Mouse (Mus musculus): ENCODE results near the gene Cd81. TPM values are rescaled to one million over a fixed set of nuclear protein-coding genes. Genes with fewer than 3 reads are reported as not detected.

Cd81 gene
- total and polyA plus RNA-seq, 2 experiments from 2014 or later, result 511 to 542 TPM

DNA sequence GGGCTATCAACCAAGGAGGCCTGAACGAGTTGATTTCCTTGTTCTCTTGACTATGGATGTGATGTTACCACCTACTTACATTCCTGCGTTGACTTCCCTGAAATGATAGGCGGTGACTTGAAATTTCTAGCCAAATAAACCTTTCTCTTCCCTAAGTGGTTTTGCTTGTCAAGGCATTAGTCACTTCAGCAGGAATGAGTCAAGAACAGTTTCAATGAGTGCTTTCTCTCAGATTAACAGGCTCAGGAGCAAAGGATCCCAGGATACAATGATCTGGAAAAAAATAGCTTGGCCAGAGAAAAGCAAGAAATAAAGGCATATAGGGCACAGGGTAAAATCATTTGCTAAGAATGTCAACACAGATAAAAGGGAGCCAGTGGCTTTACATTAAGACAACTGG, 27.0 kb upstream of the Cd81 start:
- H3K27ac ChIP-seq (ENCODE audit: low read depth, low read length), result no peak overlapping the region
- 93% methylated on average over 3 of the region's 3 CpGs for WGBS

DNA sequence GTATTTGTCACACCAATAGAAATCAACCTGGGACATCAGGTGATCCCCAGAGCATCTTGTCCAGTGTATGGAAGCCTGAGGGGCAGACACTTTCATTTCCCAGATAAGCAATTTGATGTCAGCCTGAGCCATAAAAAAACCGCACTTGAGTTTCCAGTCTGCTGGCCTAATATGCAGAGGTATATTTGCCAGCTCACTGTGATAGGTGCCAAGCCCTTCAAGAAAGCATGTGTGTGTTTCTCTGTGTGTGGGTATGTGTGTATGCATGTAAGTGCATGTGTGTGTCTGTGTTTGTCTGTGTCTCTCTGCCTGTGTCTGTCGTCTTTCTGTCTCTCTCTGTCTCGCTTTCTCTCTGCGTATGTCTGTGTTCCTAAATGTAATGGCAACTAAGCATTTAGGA, 25.3 kb upstream of the Cd81 start:
- no peaks in the 10 kb centered on the region for H3K9me3 ChIP-seq (ENCODE audit: low read length)
- no peak overlapping the region for H3K9ac ChIP-seq (replicated peaks; ENCODE audit: low read length, poor library complexity, severe bottlenecking)
- H3K27me3 ChIP-seq (ENCODE audit: insufficient read depth, low read length), result no peaks in the 10 kb centered on the region
- no peak overlapping the region for H3K4me2 ChIP-seq (ENCODE audit: low read depth, low read length, poor library complexity, severe bottlenecking)
- WGBS, result 96% methylated on average over 4 of the region's 4 CpGs
- TF ChIP-seq CTCF (IDR thresholded peaks at IDR 0.05), result no peak
- H3K27ac ChIP-seq (ENCODE audit: low read depth, low read length), result no peak overlapping the region
- no peak overlapping the region for H3K4me3 ChIP-seq (ENCODE audit: low read depth, low read length)
- no peaks in the 10 kb centered on the region for H3K4me1 ChIP-seq (ENCODE audit: insufficient read depth, low read length)
- ATAC-seq (ENCODE audit: low FRiP score) (no peak), DNase-seq (ENCODE audit: low spot score) (no peak)
- peaks cover 28% of the 10 kb centered on the region; the same call in 1 of the 2 replicates for H3K36me3 ChIP-seq (ENCODE audit: insufficient read depth, low read length)

More for the DNA sequence above, 27.0 kb upstream of the Cd81 start:
- Histone ChIP-seq H3K36me3 (ENCODE audit: insufficient read depth, low read length) (peaks cover 22% of the 10 kb centered on the region; the same call in 1 of the 2 replicates), H3K4me1 (ENCODE audit: insufficient read depth, low read length) (no peaks in the 10 kb centered on the region), H3K9me3 (ENCODE audit: low read length) (no peaks in the 10 kb centered on the region), H3K9ac (replicated peaks; ENCODE audit: low read length, poor library complexity, severe bottlenecking) (no peak overlapping the region), H3K4me2 (ENCODE audit: low read depth, low read length, poor library complexity, severe bottlenecking) (no peak overlapping the region), H3K27me3 (ENCODE audit: insufficient read depth, low read length) (no peaks in the 10 kb centered on the region), H3K4me3 (ENCODE audit: low read depth, low read length) (no peak overlapping the region)
- TF ChIP-seq CTCF (IDR thresholded peaks at IDR 0.05), result no peak
- DNase-seq (ENCODE audit: low spot score) (no peak), ATAC-seq (ENCODE audit: low FRiP score) (no peak)

DNA sequence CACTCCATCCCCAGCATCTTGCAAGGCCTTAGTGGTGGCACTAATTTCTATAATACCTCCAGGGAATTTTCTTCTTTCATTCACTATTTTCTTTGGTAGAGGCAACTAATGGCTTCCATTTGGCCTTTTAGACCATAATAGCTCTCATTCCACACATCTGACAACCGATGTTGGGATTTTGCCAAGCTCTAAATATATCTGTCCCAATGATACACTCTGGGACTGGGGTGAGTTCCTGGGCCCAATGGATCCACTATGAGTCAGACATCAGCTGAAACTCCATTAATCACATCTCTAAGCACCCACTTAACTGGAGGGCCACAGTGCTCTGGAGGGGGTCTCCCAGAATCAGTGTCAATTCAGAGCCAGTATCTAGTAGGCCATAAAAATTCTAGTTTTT, 20.7 kb upstream of the Cd81 start:
- WGBS, result 85% methylated on average over 1 of the region's 1 CpGs
- Histone ChIP-seq H3K4me3 (ENCODE audit: low read depth, low read length) (no peak overlapping the region), H3K9me3 (ENCODE audit: low read length) (no peaks in the 10 kb centered on the region), H3K27ac (ENCODE audit: low read depth, low read length) (no peak overlapping the region), H3K27me3 (ENCODE audit: insufficient read depth, low read length) (no peaks in the 10 kb centered on the region), H3K9ac (replicated peaks; ENCODE audit: low read length, poor library complexity, severe bottlenecking) (no peak overlapping the region), H3K4me2 (ENCODE audit: low read depth, low read length, poor library complexity, severe bottlenecking) (no peak overlapping the region), H3K36me3 (ENCODE audit: insufficient read depth, low read length) (peaks cover 35% of the 10 kb centered on the region), H3K4me1 (ENCODE audit: insufficient read depth, low read length) (no peaks in the 10 kb centered on the region)
- DNase-seq (ENCODE audit: low spot score) (no peak), ATAC-seq (ENCODE audit: low FRiP score) (no peak)
- TF ChIP-seq CTCF (IDR thresholded peaks at IDR 0.05), result no peak

DNA sequence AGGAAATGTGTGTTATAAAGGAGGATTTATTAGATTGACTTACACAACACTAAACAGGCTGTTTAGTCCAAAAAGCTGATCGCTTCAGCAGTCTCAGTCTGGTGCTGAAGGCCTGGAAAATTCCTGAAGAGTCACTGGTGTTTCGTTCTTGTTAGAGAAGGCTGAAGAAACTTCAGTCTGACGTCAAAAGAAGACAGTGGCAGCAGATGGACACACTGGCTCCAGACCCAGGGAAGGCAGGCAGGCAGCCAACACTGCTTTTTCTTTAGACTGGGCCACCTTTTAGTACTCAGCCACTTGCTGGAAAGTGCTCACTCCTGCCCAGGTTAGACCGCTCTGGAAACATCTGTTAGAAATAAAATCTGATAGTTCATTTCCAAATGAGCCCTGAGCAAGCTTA, 19.0 kb upstream of the Cd81 start:
- no peaks in the 10 kb centered on the region for H3K27me3 ChIP-seq (ENCODE audit: insufficient read depth, low read length)
- ATAC-seq (ENCODE audit: low FRiP score) (no peak), DNase-seq (ENCODE audit: low spot score) (no peak)
- no peak for TF ChIP-seq CTCF (IDR thresholded peaks at IDR 0.05)
- no peaks in the 10 kb centered on the region for H3K4me1 ChIP-seq (ENCODE audit: insufficient read depth, low read length)
- no peak overlapping the region for H3K9ac ChIP-seq (replicated peaks; ENCODE audit: low read length, poor library complexity, severe bottlenecking)
- no peak overlapping the region for H3K27ac ChIP-seq (ENCODE audit: low read depth, low read length)
- H3K9me3 ChIP-seq (ENCODE audit: low read length), result no peaks in the 10 kb centered on the region
- 87% methylated on average over 4 of the region's 4 CpGs for WGBS
- H3K4me3 ChIP-seq (ENCODE audit: low read depth, low read length), result no peak overlapping the region
- no peak overlapping the region for H3K4me2 ChIP-seq (ENCODE audit: low read depth, low read length, poor library complexity, severe bottlenecking)
- H3K36me3 ChIP-seq (ENCODE audit: insufficient read depth, low read length), result peaks cover 33% of the 10 kb centered on the region

DNA sequence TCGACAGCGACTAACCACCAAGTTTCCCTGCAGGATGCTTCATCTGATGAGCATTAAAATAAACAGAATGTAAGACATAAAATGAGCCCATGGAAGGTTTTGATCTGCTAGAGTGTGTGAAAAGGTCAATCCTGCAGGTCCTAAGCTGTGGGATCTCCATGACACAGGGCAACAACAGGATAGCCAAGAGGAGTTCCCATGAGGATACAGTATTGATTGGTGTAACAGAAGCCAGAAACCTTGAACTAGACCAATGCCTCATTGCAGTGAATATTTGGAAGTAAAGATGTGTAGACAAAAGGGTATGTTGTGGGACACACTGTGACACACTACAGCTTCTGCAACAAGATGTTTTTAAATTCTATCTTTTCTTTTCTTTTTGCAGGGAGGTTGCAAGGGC, 18.4 kb upstream of the Cd81 start:
- ATAC-seq (ENCODE audit: low FRiP score) (no peak), DNase-seq (ENCODE audit: low spot score) (no peak)
- TF ChIP-seq CTCF (IDR thresholded peaks at IDR 0.05), result no peak
- no peak overlapping the region for H3K4me3 ChIP-seq (ENCODE audit: low read depth, low read length)
- no peak overlapping the region for H3K9ac ChIP-seq (replicated peaks; ENCODE audit: low read length, poor library complexity, severe bottlenecking)
- WGBS, result 87% methylated on average over 2 of the region's 2 CpGs
- no peaks in the 10 kb centered on the region for H3K9me3 ChIP-seq (ENCODE audit: low read length)
- H3K36me3 ChIP-seq (ENCODE audit: insufficient read depth, low read length), result peaks cover 34% of the 10 kb centered on the region
- H3K4me2 ChIP-seq (ENCODE audit: low read depth, low read length, poor library complexity, severe bottlenecking), result no peak overlapping the region
- no peak overlapping the region for H3K27ac ChIP-seq (ENCODE audit: low read depth, low read length)
- no peaks in the 10 kb centered on the region for H3K4me1 ChIP-seq (ENCODE audit: insufficient read depth, low read length)
- H3K27me3 ChIP-seq (ENCODE audit: insufficient read depth, low read length), result no peaks in the 10 kb centered on the region

DNA sequence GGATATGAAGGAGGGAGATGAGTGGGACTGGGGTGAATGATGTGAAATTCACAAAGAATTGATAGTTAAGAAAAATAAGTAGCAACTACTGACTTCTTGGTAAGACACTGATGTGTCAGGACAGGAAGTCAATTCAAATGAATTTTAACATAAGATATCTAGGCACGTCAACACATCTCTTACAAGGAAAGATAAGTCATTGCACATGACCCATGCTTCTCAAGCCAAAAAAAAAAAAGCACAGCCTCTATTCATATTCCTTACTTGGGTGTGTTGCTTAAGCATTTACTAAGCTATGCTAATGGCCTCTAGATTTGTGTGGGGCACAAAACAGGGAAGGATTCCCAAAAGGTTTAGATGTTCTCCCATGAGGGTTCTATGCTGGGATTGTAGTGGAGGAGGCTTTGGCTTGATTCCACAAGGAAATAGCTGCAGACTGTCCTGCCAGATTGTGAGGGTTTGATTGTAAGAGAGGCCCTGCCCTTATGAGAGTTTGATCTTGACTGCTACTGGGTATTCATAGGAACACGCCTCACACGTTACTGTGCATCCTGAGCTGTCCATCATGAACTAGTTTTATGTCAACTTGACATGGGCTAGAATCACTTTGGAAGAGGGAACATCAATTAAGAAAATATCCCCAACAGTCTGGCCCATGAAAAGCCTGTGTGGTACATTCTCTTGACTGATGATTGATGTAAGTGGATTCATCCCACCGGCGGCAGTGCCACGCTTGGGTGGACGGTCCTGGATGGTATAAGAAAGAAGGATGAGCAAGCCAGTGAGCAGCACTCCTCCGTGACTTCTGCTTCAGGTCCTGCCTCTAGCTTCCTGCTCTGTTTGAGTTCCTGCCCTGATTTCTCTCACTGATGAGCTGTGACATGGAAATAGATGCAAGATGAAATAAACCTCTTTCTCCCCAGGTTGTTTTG, 17.8 kb upstream of the Cd81 start:
- 92% methylated on average over 8 of the region's 8 CpGs for WGBS
- ATAC-seq (ENCODE audit: low FRiP score), result no peak
- no peak for DNase-seq (ENCODE audit: low spot score)
- H3K27ac ChIP-seq (ENCODE audit: low read depth, low read length), result no peak overlapping the region
- no peak overlapping the region for H3K4me2 ChIP-seq (ENCODE audit: low read depth, low read length, poor library complexity, severe bottlenecking)
- peaks cover 34% of the 10 kb centered on the region for H3K36me3 ChIP-seq (ENCODE audit: insufficient read depth, low read length)
- TF ChIP-seq CTCF (IDR thresholded peaks at IDR 0.05), result no peak
- H3K9me3 ChIP-seq (ENCODE audit: low read length), result no peaks in the 10 kb centered on the region
- no peaks in the 10 kb centered on the region for H3K4me1 ChIP-seq (ENCODE audit: insufficient read depth, low read length)
- H3K27me3 ChIP-seq (ENCODE audit: insufficient read depth, low read length), result no peaks in the 10 kb centered on the region
- no peak overlapping the region for H3K9ac ChIP-seq (replicated peaks; ENCODE audit: low read length, poor library complexity, severe bottlenecking)
- no peak overlapping the region for H3K4me3 ChIP-seq (ENCODE audit: low read depth, low read length)

All from midbrain, postnatal 0 days (tissue).